Mouse (Mus musculus): ENCODE data around the gene Slc48a1.

Gene Slc48a1

DNA sequence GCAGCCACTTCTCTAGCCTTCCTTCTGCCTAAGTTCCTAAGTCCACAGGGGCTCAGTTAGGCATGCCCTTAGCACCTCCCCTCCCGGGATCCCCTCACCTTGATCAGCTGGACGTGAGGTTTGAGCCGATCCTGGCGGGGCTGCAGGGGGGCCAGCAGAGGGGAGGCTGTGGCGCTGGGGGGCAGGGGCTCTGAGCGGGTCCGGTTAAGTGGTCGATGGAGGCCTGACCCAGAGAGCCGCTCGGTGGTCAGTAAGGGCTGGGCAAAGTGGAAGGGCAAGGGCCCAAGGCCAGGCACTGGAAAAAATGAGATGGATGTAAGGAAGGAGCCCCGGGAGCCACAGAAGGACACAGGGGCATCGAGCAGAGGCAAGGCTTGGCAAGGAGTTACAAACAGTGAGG lies 29.5 kb downstream of the Slc48a1 start:
- DNase-seq (ENCODE audit: low read depth) = no peak

DNA sequence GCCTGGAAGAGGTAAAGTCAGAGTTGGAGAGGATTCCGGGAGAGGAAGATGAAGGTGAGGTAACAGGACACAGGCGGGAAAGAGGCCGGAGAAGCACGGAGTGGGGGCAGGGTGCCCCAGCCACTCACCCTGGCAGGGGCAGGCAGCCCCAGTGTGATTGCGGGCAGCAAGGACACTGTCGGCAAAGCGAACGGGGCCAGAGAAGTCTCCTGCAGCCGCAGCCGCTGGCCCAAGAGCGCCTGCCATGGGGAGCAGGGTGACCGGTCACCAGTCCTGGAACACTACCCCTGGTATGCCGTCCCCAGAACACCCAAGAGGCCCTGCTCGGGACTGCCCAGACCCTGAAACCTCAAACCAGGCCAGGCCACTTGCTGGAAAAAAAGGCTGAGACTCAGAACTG lies 30.2 kb downstream of the Slc48a1 start:
- no peak for DNase-seq (ENCODE audit: low read depth)

DNA sequence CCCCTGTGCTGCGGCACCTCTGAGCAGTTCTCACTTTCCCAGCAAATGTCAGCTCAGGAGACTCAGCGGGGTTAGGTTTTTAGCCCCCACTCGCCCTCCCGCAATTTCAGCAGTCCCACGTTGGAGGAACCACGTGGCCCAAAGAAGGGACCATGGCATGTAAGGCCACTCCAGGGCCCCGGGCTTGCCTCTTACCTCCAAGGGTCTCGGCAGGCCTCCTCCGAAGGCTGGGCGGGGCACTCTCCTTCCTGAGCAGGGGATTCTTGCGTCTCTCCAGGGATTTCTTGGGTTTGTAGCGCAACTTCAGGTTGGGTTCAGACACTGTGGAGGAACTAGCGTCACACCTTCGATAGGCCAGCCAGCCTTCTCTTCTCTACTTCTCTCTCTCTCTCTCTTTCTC lies 30.9 kb downstream of the Slc48a1 start:
- no peak for DNase-seq (ENCODE audit: low read depth)

DNA sequence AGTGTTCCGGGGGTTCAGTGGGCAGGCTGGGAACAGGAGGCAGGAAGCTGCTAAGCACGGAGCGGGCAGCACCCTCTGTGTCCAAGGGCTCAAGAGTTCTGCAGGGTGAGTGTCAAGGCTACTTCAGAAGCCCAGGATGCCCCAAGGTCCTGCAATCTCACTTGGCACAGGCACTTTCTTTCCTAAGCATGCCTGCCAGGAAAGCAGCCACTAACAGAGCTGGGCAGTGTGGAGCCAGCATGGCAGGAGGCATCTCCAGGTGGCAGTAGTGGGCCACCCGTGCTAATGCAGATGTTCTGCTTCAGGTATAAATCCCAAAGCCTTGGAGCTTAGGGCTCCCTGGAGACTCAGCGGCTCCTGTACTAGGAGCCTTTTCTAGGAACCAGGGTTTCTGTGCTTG lies 31.6 kb downstream of the Slc48a1 start:
- peak; percentile 41 for DNase-seq (ENCODE audit: low read depth)

DNA sequence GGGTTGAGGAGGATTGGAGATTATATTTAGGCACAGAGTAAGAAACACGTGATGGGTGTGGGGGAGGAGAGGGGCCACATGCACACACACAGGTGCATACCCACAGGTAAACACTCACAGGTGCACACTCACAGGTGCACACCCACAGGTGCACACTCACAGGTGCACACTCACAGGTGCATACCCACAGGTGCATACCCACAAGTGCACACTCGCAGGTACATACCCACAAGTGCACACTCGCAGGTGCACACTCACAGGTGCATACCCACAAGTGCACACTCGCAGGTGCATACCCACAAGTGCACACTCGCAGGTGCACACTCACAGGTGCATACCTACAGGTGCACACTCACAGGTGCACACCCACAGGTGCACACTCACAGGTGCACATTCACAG lies 32.1 kb downstream of the Slc48a1 start:
- no peak for DNase-seq (ENCODE audit: low read depth)

DNA sequence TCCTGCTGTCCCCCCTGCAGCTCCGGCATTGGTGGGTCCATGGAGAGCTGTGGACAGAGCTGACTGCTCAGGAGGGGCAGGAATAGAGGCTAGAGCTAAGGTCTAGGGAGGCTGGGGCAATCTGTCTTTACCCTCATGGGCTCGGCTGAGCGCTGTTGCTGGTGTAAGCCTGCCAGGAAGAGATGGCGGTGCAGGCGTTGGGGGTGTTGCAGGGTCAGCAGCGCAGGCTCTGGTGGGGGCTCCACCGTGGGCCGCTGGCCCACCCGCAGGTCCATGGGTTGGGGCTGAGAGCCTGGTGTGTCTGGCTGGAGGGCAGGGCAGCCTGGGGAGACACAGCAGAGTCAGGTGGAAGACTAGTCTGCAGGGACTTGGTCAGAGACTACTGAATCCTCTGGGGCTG lies 33.0 kb downstream of the Slc48a1 start:
- DNase-seq (ENCODE audit: low read depth) = no peak

DNA sequence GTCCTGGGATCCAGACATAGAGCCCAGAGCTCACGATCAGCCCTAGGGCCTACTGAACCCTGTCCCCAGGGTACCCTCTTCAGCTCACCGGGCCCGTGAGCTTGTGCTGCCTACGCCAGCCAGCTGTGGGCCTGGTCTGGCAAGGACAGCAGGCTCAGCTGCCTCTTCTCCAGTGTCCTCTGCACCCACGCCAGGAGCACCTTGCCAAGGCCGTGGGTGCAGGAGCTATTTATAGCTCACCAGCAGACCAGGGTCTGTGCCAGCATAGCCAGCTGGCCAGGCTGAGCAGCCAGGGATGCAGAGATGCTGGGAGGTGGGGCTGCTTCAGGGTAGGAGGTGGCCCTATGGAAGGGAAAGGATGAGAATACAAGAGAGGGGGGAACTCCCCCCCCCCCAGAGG lies 33.8 kb downstream of the Slc48a1 start:
- DNase-seq (ENCODE audit: low read depth) = no peak

DNA sequence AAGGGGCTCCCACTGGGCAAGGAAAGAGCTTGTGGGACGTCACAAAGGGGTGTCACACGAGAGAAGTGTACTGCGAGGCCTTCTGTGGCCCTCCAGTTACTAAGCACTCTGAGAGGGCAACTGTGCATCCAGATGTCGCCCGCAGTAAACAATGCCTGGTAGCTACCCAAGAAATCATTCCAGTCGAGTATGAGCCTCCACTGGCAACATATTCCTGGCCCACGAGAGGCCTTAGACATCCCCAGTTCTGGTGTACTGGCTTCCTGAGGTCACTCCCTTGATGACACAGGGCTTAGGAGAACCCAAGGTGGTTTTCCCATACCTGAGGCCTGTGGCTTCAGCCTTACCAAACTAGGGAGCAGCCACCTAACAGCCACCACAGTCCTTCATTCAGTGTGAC lies 34.6 kb downstream of the Slc48a1 start:
- no peak for DNase-seq (ENCODE audit: low read depth)

DNA sequence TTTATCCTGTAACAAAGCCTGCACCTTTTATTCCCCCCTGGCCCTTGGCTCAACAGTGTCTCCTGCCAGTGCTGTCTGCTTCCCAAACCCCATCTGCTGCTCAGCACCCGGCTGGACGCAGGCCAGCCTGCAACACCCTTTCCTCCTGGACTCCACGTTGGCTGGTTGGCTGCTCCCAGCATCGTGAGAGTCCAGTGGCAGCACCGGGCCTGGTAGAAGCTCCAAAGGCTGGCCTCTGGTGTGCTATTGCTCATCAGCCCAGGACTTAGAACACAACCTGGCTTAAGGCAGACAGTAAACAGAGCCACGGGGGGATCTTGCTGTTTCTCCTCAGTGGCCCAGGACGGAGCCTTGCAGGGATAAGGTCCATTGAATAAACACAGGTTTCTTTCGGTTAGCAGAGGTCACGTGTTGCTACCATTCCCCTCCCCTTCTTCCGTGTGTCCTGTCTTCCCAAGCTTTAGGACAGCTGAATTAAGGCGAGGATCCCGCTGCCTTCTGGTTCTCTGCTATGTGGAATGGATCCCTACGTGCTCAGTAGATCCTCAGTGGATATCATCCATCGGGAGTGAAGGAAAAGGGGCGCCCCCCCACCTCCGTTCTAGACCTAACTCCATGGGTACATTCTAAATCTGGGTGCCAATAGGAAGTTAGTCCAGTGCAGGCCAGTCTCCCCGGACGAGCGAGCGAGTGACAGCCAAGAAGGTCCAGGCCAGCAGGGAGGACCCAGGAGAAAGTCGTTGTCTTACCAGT lies 35.3 kb downstream of the Slc48a1 start:
- DNase-seq (ENCODE audit: low read depth) = no peak

DNA sequence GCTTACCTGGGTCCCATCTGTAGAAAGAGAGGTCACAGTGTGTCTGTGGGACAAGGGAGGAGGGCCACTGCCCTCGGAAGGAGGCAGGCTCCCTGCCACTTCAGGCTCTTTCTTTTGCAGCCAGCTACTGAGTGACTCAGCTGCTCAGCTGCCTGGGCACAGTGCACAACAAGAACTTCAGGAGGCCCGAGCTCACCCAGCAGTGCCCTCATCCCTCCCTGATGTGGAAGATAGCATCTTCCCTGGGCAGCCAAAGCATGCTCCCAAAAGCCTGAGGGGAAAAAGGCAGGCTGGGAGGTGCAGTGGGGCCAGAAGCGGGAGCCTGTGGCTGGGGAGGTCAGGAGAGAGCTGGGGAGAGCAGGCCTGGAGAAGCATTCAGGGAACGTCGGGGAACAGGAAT lies 36.4 kb downstream of the Slc48a1 start:
- peak; percentile 49 for DNase-seq (ENCODE audit: low read depth)

DNA sequence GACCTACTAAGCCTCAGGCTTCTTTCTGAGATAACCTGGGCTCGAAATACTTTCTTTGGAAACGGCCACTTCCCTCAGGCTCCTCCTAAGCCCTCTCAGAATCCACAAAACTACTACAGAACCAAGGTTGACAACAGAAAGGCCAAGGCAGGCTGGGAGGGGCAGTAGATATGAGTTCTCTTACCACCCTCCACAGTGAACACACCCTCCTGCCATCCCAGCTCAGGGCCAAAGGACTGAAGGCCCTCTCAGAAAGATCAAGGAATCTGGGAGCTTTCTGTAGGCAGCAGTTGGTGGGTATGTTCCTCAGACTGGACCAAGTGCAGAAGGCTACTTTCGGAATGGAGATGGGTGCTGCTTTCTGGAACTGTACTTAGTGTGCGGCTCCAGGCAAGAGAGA lies 36.9 kb downstream of the Slc48a1 start:
- DNase-seq (ENCODE audit: low read depth) = no peak

DNA sequence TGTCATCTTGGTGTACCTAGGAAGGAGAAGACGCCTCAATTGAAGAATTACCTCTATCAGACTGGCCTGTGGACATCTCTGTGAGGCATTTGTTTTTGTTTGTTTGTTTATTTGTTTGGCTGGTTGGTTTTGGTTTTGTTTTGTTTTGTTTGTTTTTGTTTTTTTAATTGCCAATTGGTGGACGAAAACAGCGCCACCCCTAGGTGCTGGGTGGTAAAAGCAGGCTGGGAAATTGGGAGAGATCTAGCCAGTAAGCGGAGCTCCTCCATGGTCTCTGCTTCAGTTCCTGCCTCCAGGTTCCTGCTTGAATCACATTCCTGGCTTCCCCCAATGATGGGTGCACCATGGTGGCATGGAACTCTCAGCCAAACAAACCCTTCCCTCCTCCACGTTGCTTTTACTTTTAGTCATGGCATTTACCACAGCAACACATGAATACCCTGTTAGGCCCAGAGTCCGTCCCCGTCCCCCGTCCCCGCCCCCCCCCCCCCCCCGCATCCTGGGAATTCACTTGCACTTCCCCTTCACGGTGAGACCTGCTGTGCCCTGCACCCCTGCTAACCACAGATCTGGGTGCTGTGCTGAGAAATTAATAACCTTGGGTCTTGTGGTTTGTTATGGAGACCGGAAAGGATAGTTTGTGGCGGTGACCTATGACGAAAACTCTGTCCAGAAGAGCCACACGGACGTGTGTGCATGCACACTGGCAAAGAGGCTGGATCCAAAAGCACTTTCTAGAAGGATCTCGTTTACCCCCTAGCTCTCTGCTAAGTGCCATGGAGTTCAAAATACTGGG lies 38.1 kb downstream of the Slc48a1 start:
- peak; percentile 96 for DNase-seq (ENCODE audit: low read depth)

DNA sequence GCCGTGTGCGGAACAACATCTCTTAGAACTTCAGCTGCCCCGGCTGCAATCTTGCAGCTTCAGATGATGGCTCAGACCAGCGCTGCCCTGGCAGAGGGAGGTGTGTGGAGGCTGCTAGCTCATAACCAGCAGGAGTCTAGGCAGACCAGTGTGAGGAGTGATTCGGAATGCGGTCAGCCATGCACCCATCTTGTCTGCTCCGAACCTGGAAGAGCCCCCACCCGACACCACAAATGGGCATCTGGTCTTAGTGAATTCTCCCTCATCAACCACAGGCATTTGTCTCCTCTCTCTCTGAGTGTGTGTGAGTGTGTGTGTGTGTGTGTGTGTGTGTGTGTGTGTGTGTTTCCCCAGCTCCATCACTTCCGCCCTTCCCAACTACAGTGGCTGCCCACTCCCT lies 41.6 kb downstream of the Slc48a1 start:
- no peak for DNase-seq (ENCODE audit: low read depth)

DNA sequence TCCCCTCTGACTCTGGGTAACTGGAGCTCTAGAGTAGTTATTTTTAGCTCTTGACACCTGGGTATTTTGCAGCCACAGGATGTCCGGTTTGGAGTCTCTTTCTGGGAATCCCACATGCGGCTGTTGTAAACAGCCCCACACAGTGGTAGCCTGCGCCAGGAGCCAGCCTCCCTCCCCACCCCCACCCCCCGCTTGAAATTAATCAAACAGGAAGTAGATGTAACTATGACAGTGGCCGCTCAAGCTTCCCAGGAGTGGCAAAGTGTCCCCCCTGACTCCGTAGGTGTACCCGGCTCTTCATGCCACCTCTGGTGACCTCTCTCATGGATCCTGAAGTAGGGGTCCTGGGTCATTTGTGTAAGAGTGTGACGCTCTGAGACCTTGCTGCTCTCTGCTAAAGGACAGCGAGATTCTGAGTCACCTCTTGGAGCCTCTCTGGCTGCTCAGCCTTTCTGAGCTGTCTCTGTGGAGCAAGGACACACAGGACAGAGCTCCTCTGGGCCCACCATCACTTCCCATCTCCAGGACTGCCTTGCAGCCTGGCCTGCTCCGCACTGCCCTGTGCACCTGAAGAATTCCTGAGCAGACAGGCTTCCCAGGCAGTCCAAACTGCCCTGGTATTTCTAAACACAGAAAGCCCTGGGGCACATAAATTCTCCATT lies 43.1 kb downstream of the Slc48a1 start:
- peak; percentile 86 for DNase-seq (ENCODE audit: low read depth)

DNA sequence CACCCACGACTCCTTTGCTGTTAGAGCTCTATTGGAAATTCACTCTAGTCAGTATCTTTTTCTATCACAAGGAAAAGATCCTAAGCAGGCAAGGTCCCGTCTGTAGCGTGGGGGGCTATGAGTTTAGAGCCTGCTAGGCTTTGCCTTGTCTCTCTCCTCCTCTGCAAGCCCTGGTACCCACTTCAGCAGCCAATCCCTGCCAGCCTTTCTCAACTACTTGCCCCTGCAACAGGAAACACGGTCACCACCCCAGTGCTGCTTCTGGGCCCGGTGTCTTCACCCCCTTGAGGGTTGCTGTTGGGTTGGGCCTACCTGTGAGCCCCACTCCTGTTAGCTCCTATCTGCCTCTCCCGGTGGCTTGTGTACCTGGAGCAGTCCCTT lies 43.7 kb downstream of the Slc48a1 start:
- DNase-seq (ENCODE audit: low read depth) = peak; percentile 56

DNA sequence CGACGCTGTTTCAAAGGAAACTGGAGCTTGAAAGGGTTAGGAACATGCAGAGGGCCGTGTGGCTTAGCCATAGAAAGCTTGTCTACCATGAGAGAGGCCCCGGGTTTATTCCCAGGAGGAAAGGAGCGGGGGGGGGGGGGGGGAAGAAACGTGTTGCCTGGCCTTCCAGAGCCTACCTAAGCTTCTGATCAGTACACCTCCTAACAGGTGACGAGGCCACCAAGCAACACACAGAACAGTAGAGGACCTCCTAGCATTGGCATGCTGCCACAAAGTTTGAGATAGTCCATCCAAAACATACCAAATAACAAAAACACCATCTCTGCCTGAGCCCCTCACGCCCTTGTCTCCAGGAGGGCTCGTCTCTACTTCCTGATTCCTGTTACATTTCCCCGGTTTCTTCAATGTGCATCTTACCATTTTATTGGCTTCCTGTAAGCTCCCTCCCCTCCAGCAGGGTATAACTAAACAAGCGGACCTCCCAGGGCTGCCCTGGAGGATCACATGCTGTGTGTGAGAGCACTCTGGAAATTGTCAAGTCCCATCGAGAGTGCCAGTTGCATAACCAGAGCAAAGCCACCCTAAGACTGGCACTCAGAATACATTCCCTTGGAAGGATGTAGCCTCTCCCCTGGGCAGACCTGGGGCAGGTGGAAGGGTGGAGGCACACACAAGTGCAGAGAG lies 44.4 kb downstream of the Slc48a1 start:
- DNase-seq (ENCODE audit: low read depth) = no peak

DNA sequence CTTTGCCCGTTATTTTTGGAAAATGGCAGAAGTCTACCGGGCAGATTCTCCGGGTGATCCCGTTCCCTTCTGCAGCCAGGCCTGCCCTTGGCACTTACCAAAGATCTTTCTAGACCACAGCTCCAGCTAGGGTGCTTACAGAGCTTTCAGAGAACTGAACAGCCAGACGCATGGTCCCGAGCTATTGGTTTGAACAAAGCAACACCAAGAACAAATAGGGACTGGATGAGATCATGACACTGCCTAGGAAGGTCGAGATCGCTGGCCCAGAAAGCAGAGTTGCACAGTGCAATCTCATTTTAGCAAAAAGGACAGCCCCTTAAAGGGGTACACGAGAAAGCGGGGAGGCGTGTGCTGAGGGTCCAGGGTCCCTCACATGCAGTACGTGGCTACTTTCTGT lies 45.2 kb downstream of the Slc48a1 start:
- no peak for DNase-seq (ENCODE audit: low read depth)

DNA sequence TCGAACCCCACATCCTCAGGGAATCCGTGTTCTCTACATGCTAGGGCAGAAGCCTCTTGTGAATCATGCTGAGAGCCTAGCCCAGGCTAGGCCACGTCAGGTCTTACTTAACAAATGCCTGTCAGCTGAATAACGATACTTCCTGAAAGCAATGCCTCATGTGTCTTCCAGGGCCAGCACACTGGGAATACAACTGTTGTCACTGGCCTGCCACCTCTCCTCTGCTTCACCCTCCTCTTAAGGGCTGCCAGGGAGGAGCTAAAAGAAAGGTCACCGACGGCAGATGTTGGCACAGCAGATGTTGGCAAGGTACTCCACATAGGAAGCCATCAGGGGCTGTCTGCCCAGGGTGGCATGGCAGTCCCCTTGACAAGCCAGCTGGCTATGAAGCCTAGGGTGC lies 45.7 kb downstream of the Slc48a1 start:
- no peak for DNase-seq (ENCODE audit: low read depth)

DNA sequence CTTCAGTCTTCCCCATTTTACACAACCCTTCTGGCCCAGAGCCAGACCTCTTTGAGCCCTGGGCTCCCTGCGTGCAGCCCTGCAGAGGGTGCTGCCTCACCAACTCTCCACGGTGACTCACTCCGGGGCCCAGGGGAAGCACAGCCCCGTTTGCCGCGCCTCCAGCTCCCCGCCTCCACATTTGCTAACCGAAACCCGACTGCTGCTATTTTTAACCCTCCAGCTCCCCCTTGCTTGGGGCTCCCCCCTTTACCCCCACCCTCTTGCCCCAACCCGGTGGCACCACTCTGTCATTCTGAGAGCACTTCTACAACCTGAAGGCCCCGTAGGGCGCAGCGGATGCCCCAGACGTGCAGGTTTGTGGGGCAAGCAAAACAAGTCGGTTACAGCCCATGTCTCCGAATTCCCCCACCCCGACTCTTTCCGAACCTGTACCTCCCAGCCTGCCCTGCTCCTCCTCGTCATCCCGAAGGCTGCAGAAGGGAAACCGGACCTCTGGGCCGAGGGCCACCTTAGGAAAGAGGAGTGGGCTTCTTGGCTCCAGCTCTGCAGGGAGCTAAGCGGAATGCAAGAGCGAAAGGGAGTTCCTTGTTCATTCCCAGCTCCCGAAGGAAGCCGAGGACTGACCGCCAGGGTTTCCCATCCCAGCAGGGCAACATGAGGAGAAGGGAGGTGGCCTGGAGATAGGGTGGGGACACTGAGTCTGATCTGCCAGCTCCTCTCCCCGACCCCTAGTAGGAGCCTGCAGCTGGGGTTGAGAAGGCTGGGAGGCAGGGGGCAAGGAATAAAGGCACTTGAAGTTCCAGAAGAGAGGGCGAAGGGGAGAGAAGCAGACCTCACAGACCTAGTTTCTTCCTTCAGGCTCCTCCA lies 47.0 kb downstream of the Slc48a1 start:
- DNase-seq (ENCODE audit: low read depth) = peak; percentile 96

DNA sequence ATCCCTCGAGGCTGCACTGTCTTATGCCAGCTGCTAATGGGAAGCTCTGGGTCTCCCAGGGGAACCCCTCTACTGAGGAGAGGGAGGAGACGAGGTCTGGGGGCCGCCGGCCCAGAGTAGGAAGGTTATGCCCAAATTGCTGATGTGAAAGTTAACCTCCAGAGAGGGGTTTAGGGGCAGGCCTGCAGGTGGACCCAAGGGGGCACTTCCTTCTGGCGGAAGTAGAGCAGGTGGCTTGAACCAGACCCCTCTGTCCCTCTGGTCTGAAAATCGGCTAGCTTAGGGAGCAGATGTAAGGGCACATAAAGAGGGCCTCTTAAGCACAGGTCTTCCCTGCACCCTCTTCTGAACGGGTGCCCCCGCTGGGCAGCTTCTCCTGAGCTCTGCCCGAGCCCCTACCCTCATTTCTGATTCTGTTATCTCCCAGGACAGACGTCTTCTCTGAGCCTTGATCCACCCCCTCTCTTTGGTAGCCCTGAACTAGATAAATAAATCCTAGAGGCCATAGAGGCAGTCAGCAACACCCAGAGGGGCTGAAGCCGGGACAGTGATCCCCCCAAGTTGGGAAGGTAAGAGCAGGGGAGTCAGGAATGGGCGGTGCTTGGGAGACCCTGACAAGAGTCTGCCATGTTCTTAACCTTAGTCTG lies 47.7 kb downstream of the Slc48a1 start:
- DNase-seq (ENCODE audit: low read depth) = no peak

Data from 416B (cell line).